ENCODE assay signal across 8 mouse cellular contexts in genomic region chr11:3515216-3515615, GRCm38 (mm10). TPM values are rescaled to one million over a fixed set of nuclear protein-coding genes. Genes with fewer than 3 reads are reported as not detected.
DNase-seq lines count a peak whose midpoint lies in the region; ATAC-seq and TF ChIP-seq lines count a peak whose summit lies in the region.

No protein-coding gene starts in this region.

- H3K27me3 ChIP-seq in heart, embryonic 15.5 days: no peaks in the 10 kb centered on the region
- H3K27me3 ChIP-seq in forebrain, embryonic 14.5 days (replicated peaks; ENCODE audit: control insufficient read depth, insufficient read depth, low read length): 0 out of 2 replicates have a peak, but pooled peaks cover 12% of the 10 kb centered on the region
- peaks cover 27% of the 10 kb centered on the region for H3K27me3 ChIP-seq in liver, postnatal 0 days (ENCODE audit: insufficient read depth, low read length)

- H3K9ac ChIP-seq in heart, embryonic 15.5 days: peak overlapping the region; percentile 71
- peak overlapping the region; percentile 73; the same call in 1 of the 2 replicates for H3K9ac ChIP-seq in ES-E14 (ENCODE audit: insufficient read depth, low read depth, low read length, poor library complexity, severe bottlenecking)
- peak overlapping the region; percentile 57 for H3K9ac ChIP-seq in forebrain, embryonic 14.5 days (ENCODE audit: low read length)
- no peak overlapping the region for H3K9ac ChIP-seq in liver, postnatal 0 days (replicated peaks)

- H3K27ac ChIP-seq in heart, embryonic 15.5 days: peak overlapping the region; percentile 74
- no peak overlapping the region for H3K27ac ChIP-seq in ES-E14 (ENCODE audit: insufficient read depth, low read depth, low read length, poor library complexity, severe bottlenecking)
- H3K27ac ChIP-seq in forebrain, embryonic 14.5 days (ENCODE audit: low read depth, low read length): no peak overlapping the region
- H3K27ac ChIP-seq in liver, postnatal 0 days (ENCODE audit: low read depth): no peak overlapping the region

- H3K36me3 ChIP-seq in heart, embryonic 15.5 days: peaks cover under 1% of the 10 kb centered on the region
- H3K36me3 ChIP-seq in ES-E14 (ENCODE audit: control insufficient read depth, insufficient read depth, low read length, poor library complexity, severe bottlenecking): 0 out of 2 replicates have a peak, but pooled peaks cover 3% of the 10 kb centered on the region
- no peaks in the 10 kb centered on the region for H3K36me3 ChIP-seq in forebrain, embryonic 14.5 days (ENCODE audit: control insufficient read depth, insufficient read depth, low read length)
- H3K36me3 ChIP-seq in liver, postnatal 0 days (replicated peaks; ENCODE audit: insufficient read depth, low read length): no peaks in the 10 kb centered on the region

- DNase-seq in heart, postnatal 36 days: no peak
- DNase-seq in ES-E14 (ENCODE audit: low read depth, low spot score): no peak
- DNase-seq in forebrain, embryonic 14.5 days (ENCODE audit: low spot score): no peak
- DNase-seq in liver, postnatal 0 days: no peak
- DNase-seq in adrenal gland, postnatal 10 days: no peak
- no peak for DNase-seq in right cerebral cortex, adult 18-20 months

- intact Hi-C loops in heart, postnatal 36 days (cut with DNase I): loop anchor here (2.0 kb wide), 1 partner anchor 20 kb away; no protein-coding TSS in a partner anchor

- peaks cover 48% of the 10 kb centered on the region for H3K4me1 ChIP-seq in heart, embryonic 15.5 days (replicated peaks)
- peaks cover 3 to 16% of the 10 kb centered on the region in 2 experiments for H3K4me1 ChIP-seq in ES-E14 (ENCODE audit: control insufficient read depth in 2 of 2, insufficient read depth in 2 of 2, low read length in 2 of 2, poor library complexity in 1 of 2)
- peaks cover 7% of the 10 kb centered on the region; the same call in 1 of the 2 replicates for H3K4me1 ChIP-seq in forebrain, embryonic 14.5 days (ENCODE audit: control insufficient read depth, insufficient read depth, low read length)
- peaks cover 14% of the 10 kb centered on the region for H3K4me1 ChIP-seq in liver, postnatal 0 days (ENCODE audit: insufficient read depth)

- TF ChIP-seq CTCF in liver, postnatal 0 days (IDR thresholded peaks at IDR 0.05; ENCODE audit: low read depth): no peak

- H3K4me2 ChIP-seq in heart, embryonic 15.5 days: peak overlapping the region; percentile 87
- peak overlapping the region; percentile 68 for H3K4me2 ChIP-seq in forebrain, embryonic 14.5 days (ENCODE audit: low read length)
- peak overlapping the region; percentile 71 for H3K4me2 ChIP-seq in liver, postnatal 0 days (ENCODE audit: low read depth, low read length)

- WGBS in heart, embryonic 15.5 days: 11% methylated on average over 4 of the region's 4 CpGs
- 14% methylated on average over 4 of the region's 4 CpGs for WGBS in forebrain, embryonic 14.5 days
- 20% methylated on average over 4 of the region's 4 CpGs for WGBS in liver, postnatal 0 days (ENCODE audit: insufficient replicate concordance)

- peak; percentile 23; the same call in 1 of the 2 replicates for ATAC-seq in heart, embryonic 15.5 days (replicated peaks; ENCODE audit: insufficient number of reproducible peaks, insufficient read depth, low FRiP score, low read depth)
- ATAC-seq in forebrain, embryonic 14.5 days: peak; percentile 30; the same call in 1 of the 2 replicates
- no peak for ATAC-seq in liver, postnatal 0 days
- no peak for ATAC-seq in granulocyte monocyte progenitor cell, adult 5-6 weeks (replicated peaks; ENCODE audit: poor library complexity, severe bottlenecking)

- in situ Hi-C loops in ES-E14 (cut with MboI; ENCODE audit: low sequenced_read_pairs in 2 of 2, unreplicated experiment in 2 of 2): no loop called here

- no peak for TF ChIP-seq EP300 in liver, postnatal 0 days (IDR thresholded peaks at IDR 0.05; ENCODE audit: low read depth)

- peak overlapping the region; percentile 67 for H3K4me3 ChIP-seq in heart, embryonic 15.5 days
- peak overlapping the region; percentile 74 to 76 for H3K4me3 ChIP-seq in ES-E14 (ENCODE audit: insufficient read depth in 1 of 2, low read depth in 1 of 2, low read length in 2 of 2, poor library complexity in 1 of 2, severe bottlenecking in 1 of 2)
- H3K4me3 ChIP-seq in forebrain, embryonic 14.5 days (ENCODE audit: low read depth, low read length): peak overlapping the region; percentile 36
- H3K4me3 ChIP-seq in liver, postnatal 0 days (ENCODE audit: low read depth, low read length): peak overlapping the region; percentile 41

- H3K9me3 ChIP-seq in heart, embryonic 15.5 days (replicated peaks): no peaks in the 10 kb centered on the region
- H3K9me3 ChIP-seq in ES-E14 (ENCODE audit: control insufficient read depth, insufficient read depth, low read depth, low read length): no peaks in the 10 kb centered on the region
- no peaks in the 10 kb centered on the region for H3K9me3 ChIP-seq in forebrain, embryonic 14.5 days (replicated peaks; ENCODE audit: control insufficient read depth, low read length)
- no peaks in the 10 kb centered on the region for H3K9me3 ChIP-seq in liver, postnatal 0 days (ENCODE audit: low read length)

TF ChIP-seq in ES-E14, 5 proteins besides CTCF, POLR2A, EP300 and RAD21:
- no peak for TF ChIP-seq CHD2 (IDR thresholded peaks at IDR 0.05; ENCODE audit: low read depth, low read length)
- no peak for TF ChIP-seq HCFC1 (IDR thresholded peaks at IDR 0.05; ENCODE audit: borderline replicate concordance, insufficient read depth, low read length)
- no peak for TF ChIP-seq ZNF384 (IDR thresholded peaks at IDR 0.05; ENCODE audit: low read depth, low read length)
- no peak for TF ChIP-seq MAFK (IDR thresholded peaks at IDR 0.05; ENCODE audit: insufficient read depth, low read depth, low read length)
- TF ChIP-seq ZC3H11A (IDR thresholded peaks at IDR 0.05; ENCODE audit: borderline replicate concordance, low read depth, low read length): no peak

RNA-seq across cellular contexts. Expression of gene Selenom, which starts 0.7 kb away (rescaled TPM):
- polyA plus RNA-seq in heart, embryonic 15.5 days (2015; fragmentation: Nextera tagmentation; extraction: Ambion mirVana): 132 and 138 TPM in 2 replicates
- total RNA-seq in heart, postnatal 36 days (2021): 10 to 100 TPM; 37.6 to 43.8 TPM
- 43.8 and 50.3 TPM in 2 replicates for total RNA-seq in ES-E14 (2012; rRNA removed)
- polyA plus RNA-seq in forebrain, embryonic 14.5 days (2014; fragmentation: Nextera tagmentation; extraction: Ambion mirVana): 42.0 and 49.1 TPM in 2 replicates
- 9.9 and 11.7 TPM in 2 replicates for polyA plus RNA-seq in liver, postnatal 0 days (2015; fragmentation: Nextera tagmentation; extraction: Ambion mirVana)
- total RNA-seq in adrenal gland, postnatal 10 days (2021): 10 to 100 TPM; 42.7 to 43.6 TPM
- 22.0 and 28.8 TPM in 2 replicates for total RNA-seq in granulocyte monocyte progenitor cell, adult 5-6 weeks (2014; fragmentation: Nextera tagmentation)
- total RNA-seq in granulocyte monocyte progenitor cell, adult 5-6 weeks (2017): 17.0 and 21.1 TPM in 2 replicates

RNA-seq across cellular contexts. Expression of gene Inpp5j, which starts 10.6 kb away (rescaled TPM):
- 9.4 and 11.4 TPM in 2 replicates for polyA plus RNA-seq in heart, embryonic 15.5 days (2015; fragmentation: Nextera tagmentation; extraction: Ambion mirVana)
- 10 to 100 TPM; 15.7 to 25.8 TPM for total RNA-seq in heart, postnatal 36 days (2021)
- total RNA-seq in ES-E14 (2012; rRNA removed): 0.09 TPM in 1 of 2 replicates, not detected in the other
- 1.4 and 2.1 TPM in 2 replicates for polyA plus RNA-seq in forebrain, embryonic 14.5 days (2014; fragmentation: Nextera tagmentation; extraction: Ambion mirVana)
- polyA plus RNA-seq in liver, postnatal 0 days (2015; fragmentation: Nextera tagmentation; extraction: Ambion mirVana): 0.83 and 0.86 TPM in 2 replicates
- total RNA-seq in adrenal gland, postnatal 10 days (2021): 1 to 10 TPM in 1 of 2 experiments, under 1 TPM in 1; 0.66 to 1.5 TPM
- 0.94 and 1.1 TPM in 2 replicates for total RNA-seq in granulocyte monocyte progenitor cell, adult 5-6 weeks (2014; fragmentation: Nextera tagmentation)
- total RNA-seq in granulocyte monocyte progenitor cell, adult 5-6 weeks (2017): 0.09 and 0.57 TPM in 2 replicates

RNA-seq across cellular contexts. Expression of gene Smtn, which starts 25.2 kb away (rescaled TPM):
- polyA plus RNA-seq in heart, embryonic 15.5 days (2015; fragmentation: Nextera tagmentation; extraction: Ambion mirVana): 79.2 and 101 TPM in 2 replicates
- 100 to 1,000 TPM; 146 to 153 TPM for total RNA-seq in heart, postnatal 36 days (2021)
- total RNA-seq in ES-E14 (2012; rRNA removed): 17.3 and 19.0 TPM in 2 replicates
- polyA plus RNA-seq in forebrain, embryonic 14.5 days (2014; fragmentation: Nextera tagmentation; extraction: Ambion mirVana): 11.6 and 16.4 TPM in 2 replicates
- 8.4 and 8.9 TPM in 2 replicates for polyA plus RNA-seq in liver, postnatal 0 days (2015; fragmentation: Nextera tagmentation; extraction: Ambion mirVana)
- total RNA-seq in adrenal gland, postnatal 10 days (2021): 10 to 100 TPM; 63.4 to 81.0 TPM
- 7.5 and 10.5 TPM in 2 replicates for total RNA-seq in granulocyte monocyte progenitor cell, adult 5-6 weeks (2014; fragmentation: Nextera tagmentation)
- total RNA-seq in granulocyte monocyte progenitor cell, adult 5-6 weeks (2017): 7.0 and 8.3 TPM in 2 replicates

RNA-seq across cellular contexts. Expression of gene Pla2g3, which starts 27.1 kb away (rescaled TPM):
- polyA plus RNA-seq in heart, embryonic 15.5 days (2015; fragmentation: Nextera tagmentation; extraction: Ambion mirVana): 0.10 and 0.28 TPM in 2 replicates
- not detected for total RNA-seq in heart, postnatal 36 days (2021)
- total RNA-seq in ES-E14 (2012; rRNA removed): 0.16 TPM in 1 of 2 replicates, not detected in the other
- 0.44 and 0.59 TPM in 2 replicates for polyA plus RNA-seq in forebrain, embryonic 14.5 days (2014; fragmentation: Nextera tagmentation; extraction: Ambion mirVana)
- 0.07 TPM in 1 of 2 replicates, not detected in the other for polyA plus RNA-seq in liver, postnatal 0 days (2015; fragmentation: Nextera tagmentation; extraction: Ambion mirVana)
- under 1 TPM in 1 of 2 experiments, not detected in 1; 0.21 TPM for total RNA-seq in adrenal gland, postnatal 10 days (2021)
- total RNA-seq in granulocyte monocyte progenitor cell, adult 5-6 weeks (2014; fragmentation: Nextera tagmentation): 0.26 TPM in 1 of 2 replicates, not detected in the other
- not detected in 2 replicates for total RNA-seq in granulocyte monocyte progenitor cell, adult 5-6 weeks (2017)

Comparison
In these comparisons a context has a peak if more than half of its experiments do, and no peak if none do; other contexts are left out.
1. ATAC-seq: peak in heart, embryonic 15.5 days (single experiment) and forebrain, embryonic 14.5 days (single experiment); none in liver, postnatal 0 days (single experiment) and granulocyte monocyte progenitor cell, adult 5-6 weeks (single experiment).
2. RNA of gene Inpp5j, which starts 10.6 kb away (total RNA-seq): 15.7 to 25.8 TPM in heart, postnatal 36 days; 0.66 to 1.5 TPM in adrenal gland, postnatal 10 days, 0.09 to 1.1 TPM in granulocyte monocyte progenitor cell, adult 5-6 weeks and 0.09 TPM in ES-E14; every median in the first group is over 4 times any median in the second.
3. Peak in every context shown above with its lines, with median percentiles within 50 percentile points of each other: H3K4me2 ChIP-seq and H3K4me3 ChIP-seq.